Mouse (Mus musculus) lung, embryonic 14.5 days (tissue): Measurements from ENCODE around the gene Unc13d. TPM values are rescaled to one million over a fixed set of nuclear protein-coding genes. Genes with fewer than 3 reads are reported as not detected.

ENCODE experiments used
- ATAC-seq: fragments of 200-750 bp; cut with Nextera tagmentation; 2 replicates; pipeline ENCODE4 v1.8.0; 2017; ENCODE audit warnings: mild to moderate bottlenecking, moderate TSS enrichment, moderate library complexity; ENCODE audit not compliant: insufficient read depth
- DNase-seq: peaks from one replicate; pipeline ENCODE4 v3.0.0-alpha.2; 2015
- H3K27ac ChIP-seq: fragments of 300-500 bp; sonication (generic); 2 replicates; pipeline ENCODE4 v1.5.1; 2014; ENCODE audit warnings: low read depth, mild to moderate bottlenecking, moderate library complexity
- H3K27me3 ChIP-seq: fragments of 300-500 bp; sonication (generic); 2 replicates; pipeline ENCODE4 v1.6.1; 2014; ENCODE audit warnings: low read length, control low read depth; ENCODE audit not compliant: insufficient read depth
- H3K36me3 ChIP-seq: fragments of 300-500 bp; sonication (generic); 2 replicates; pipeline ENCODE4 v1.6.1; 2014; ENCODE audit warnings: control low read depth; ENCODE audit not compliant: insufficient read depth
- H3K4me1 ChIP-seq: fragments of 300-500 bp; sonication (generic); 2 replicates; pipeline ENCODE4 v1.6.1; 2014; ENCODE audit warnings: antibody characterized with exemption, control low read depth; ENCODE audit not compliant: insufficient read depth
- H3K4me2 ChIP-seq: fragments of 300-500 bp; sonication (generic); 2 replicates; pipeline ENCODE4 v1.6.1; 2014; ENCODE audit warnings: mild to moderate bottlenecking
- H3K4me3 ChIP-seq: fragments of 300-500 bp; sonication (generic); 2 replicates; pipeline ENCODE4 v1.5.1; 2014; ENCODE audit warnings: low read depth, low read length
- H3K9ac ChIP-seq: fragments of 300-500 bp; sonication (generic); 2 replicates; pipeline ENCODE4 v1.6.1; 2014
- H3K9me3 ChIP-seq: fragments of 300-500 bp; sonication (generic); 2 replicates; pipeline ENCODE4 v1.6.1; 2016; ENCODE audit warnings: low read depth, low read length, control low read depth
- CTCF ChIP-seq: IDR thresholded peaks from 2 replicates; pipeline ENCODE4 v1.5.1; 2016; ENCODE audit warnings: antibody characterized with exemption, low read depth
- WGBS: fragments of 180-500 bp; shearing (Covaris S2); extraction: QIAGEN DNeasy Blood & Tissue Kit; methylation state at CpG from one replicate; pipeline ENCODE4 v1.1.7; 2014; 5-methylcytosine and 5-hydroxymethylcytosine counted together
- polyA plus RNA-seq: library from polyadenylated mRNA; unstranded; fragments of >200 nt; fragmentation: Nextera tagmentation; extraction: Ambion mirVana; gene quantifications from 2 replicates; pipeline ENCODE4 v1.2.1, GENCODE M21; 2014

The Unc13d gene
- polyA plus RNA-seq, 1 experiment from 2014 or later, result 3.3 TPM

DNA sequence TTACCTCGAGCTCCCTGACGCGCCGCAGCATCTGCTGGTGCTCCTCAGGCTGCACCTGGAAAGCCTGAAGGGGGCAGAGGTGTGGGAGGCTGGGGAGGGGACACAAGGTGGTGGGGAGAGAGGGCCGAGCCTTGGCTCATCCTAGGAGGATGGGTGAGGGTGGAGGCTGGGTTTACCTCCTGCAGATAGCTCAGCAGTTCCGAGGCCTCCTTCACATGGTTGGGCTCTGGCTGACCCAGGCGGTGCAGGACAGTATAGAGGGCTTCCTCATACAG, 1.6 kb downstream of the Unc13d start:
- Histone ChIP-seq H3K9me3 (no peaks in the 10 kb centered on the region), H3K27me3 (no peaks in the 10 kb centered on the region), H3K4me1 (peaks cover 3% of the 10 kb centered on the region; the same call in 1 of the 2 replicates), H3K36me3 (peaks cover 27% of the 10 kb centered on the region), H3K9ac (peak overlapping the region; percentile 26; the same call in 1 of the 2 replicates), H3K4me2 (peak overlapping the region; percentile 61; the same call in 1 of the 2 replicates), H3K27ac (no peak overlapping the region), H3K4me3 (no peak overlapping the region; the same call in 1 of the 2 replicates)
- 52% methylated on average over 7 of the region's 7 CpGs for WGBS
- no peak for DNase-seq
- no peak for TF ChIP-seq CTCF
- ATAC-seq, result no peak

DNA sequence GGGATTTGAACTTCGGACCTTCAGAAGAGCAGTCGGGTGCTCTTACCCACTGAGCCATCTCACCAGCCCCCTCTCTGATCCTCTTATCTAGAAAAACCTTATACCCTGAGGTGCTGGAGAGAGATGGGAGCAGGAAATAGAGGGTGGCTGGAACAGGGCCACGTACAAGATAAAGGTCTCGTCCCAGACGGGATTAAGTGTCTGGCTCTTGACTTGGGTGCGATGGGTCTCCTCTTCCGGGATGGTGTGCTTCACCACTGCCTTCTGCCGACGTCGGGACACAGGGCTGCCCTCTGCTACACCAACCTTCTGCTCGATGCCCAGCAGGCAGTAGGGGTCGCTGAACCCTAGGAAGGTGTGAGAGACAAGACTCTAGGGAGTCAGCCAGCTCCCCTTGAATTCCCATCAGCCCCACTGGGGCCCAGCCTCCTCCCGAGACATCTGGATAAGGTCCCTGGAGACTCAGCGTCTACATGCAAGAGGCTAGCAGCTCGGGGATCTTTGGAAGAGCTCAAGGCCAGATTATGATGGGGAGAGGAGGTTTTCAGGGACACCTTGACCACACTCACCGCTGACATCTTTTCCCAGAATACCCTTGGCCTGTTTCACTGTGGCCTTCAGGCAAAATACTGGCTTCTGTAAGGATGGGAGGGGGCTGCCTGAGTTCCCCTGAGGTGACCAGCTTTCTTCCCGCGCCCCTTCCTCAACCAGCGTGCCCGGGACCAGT, 2.1 kb downstream of the Unc13d start:
- TF ChIP-seq CTCF, result 0 out of 2 replicates have a peak, but pooled peaks have one; percentile 6
- WGBS, result 36% methylated on average over 20 of the region's 20 CpGs

DNA sequence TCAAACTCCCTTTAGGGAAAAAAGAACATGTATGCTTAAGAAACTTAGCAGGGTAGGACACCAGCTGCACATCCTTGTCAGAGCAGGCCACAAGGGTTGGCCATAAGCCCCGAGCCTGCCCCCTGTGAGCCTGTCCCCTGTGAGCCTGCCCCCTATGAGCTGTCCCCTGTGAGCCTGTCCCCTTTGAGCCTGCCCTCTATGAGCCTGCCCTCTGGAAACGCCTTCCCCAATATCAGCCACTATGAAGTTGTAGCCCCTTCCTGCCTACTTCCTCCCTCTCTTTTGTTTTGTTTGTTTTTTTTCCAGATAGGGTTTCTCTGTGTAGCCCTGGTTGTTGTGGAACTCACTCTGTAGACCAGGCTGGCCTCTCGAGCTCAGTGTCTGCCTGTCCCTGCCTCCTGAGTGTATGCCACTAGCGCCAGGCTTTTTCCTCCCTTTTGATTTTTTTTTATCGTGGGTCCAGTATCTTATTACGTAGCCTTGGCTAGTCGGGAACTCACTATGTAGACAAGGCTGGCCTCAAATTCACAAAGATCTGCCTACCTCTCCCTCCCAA, 3.2 kb downstream of the Unc13d start:
- H3K9ac ChIP-seq, result no peak overlapping the region
- DNase-seq (no peak), ATAC-seq (no peak)
- no peak for TF ChIP-seq CTCF
- H3K9me3 ChIP-seq, result no peaks in the 10 kb centered on the region
- H3K4me2 ChIP-seq, result no peak overlapping the region
- H3K4me1 ChIP-seq, result peaks cover 3% of the 10 kb centered on the region; the same call in 1 of the 2 replicates
- no peaks in the 10 kb centered on the region for H3K27me3 ChIP-seq
- 47% methylated on average over 7 of the region's 7 CpGs for WGBS
- no peak overlapping the region; the same call in 1 of the 2 replicates for H3K27ac ChIP-seq
- H3K4me3 ChIP-seq, result no peak overlapping the region
- peaks cover 10% of the 10 kb centered on the region for H3K36me3 ChIP-seq

More for the DNA sequence above, 2.1 kb downstream of the Unc13d start:
- Histone ChIP-seq H3K27me3 (no peaks in the 10 kb centered on the region), H3K4me1 (peaks cover 3% of the 10 kb centered on the region; the same call in 1 of the 2 replicates), H3K4me2 (0 out of 2 replicates have a peak overlapping the region, but pooled peaks have one; percentile 10), H3K9ac (peak overlapping the region; percentile 26; the same call in 1 of the 2 replicates), H3K9me3 (no peaks in the 10 kb centered on the region), H3K36me3 (peaks cover 22% of the 10 kb centered on the region), H3K4me3 (no peak overlapping the region; the same call in 1 of the 2 replicates), H3K27ac (no peak overlapping the region)
- DNase-seq, result peak; percentile 23
- no peak for ATAC-seq

DNA sequence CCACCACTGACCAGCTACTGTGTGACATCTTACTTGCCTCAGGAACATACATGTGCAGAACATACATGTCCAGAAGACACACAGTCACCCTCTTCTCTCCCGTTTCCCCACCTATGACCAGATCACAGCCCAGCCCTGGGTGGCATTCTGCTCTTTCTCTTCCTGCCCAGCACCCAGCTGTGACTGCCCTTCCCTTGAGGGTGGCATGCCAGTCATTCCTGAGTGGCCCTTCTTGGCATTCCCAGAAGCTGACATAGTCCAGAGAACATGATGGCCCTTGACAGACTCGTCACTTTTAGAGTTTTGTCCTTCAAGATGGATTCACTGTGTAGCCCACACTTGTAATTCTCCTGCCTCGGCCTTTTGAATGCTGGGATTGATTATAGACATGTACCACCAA, 5.2 kb downstream of the Unc13d start:
- no peak for TF ChIP-seq CTCF
- no peaks in the 10 kb centered on the region for H3K9me3 ChIP-seq
- H3K9ac ChIP-seq, result no peak overlapping the region
- H3K36me3 ChIP-seq, result no peaks in the 10 kb centered on the region
- no peak overlapping the region for H3K27ac ChIP-seq
- H3K4me1 ChIP-seq, result peaks cover 3% of the 10 kb centered on the region; the same call in 1 of the 2 replicates
- DNase-seq, result no peak
- ATAC-seq, result no peak
- WGBS, result 67% methylated on average over 3 of the region's 3 CpGs
- no peak overlapping the region for H3K4me2 ChIP-seq
- no peaks in the 10 kb centered on the region for H3K27me3 ChIP-seq
- no peak overlapping the region for H3K4me3 ChIP-seq

DNA sequence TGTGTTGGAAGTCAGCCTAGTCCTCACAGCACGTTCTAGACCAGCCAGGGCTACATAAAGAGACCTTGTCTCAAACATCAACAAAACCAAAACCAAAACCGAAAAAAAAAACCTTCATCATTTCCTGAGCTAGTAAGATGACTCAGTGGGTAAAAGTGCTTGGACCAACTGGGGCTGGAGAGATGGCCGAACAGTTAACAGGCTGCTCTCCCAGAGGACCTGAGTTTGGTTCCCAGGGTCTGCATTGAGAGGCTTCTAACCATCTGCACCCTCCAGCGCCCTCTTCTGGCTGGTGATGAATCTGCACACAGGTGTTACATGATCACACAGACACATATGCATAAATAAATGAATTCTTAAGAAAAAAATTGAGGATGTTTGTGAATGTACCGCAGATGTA, 6.3 kb downstream of the Unc13d start:
- H3K4me3 ChIP-seq, result no peak overlapping the region
- no peaks in the 10 kb centered on the region; the same call in 1 of the 2 replicates for H3K4me1 ChIP-seq
- ATAC-seq, result no peak
- H3K9ac ChIP-seq, result no peak overlapping the region
- H3K27me3 ChIP-seq, result no peaks in the 10 kb centered on the region
- DNase-seq, result peak; percentile 21
- 62% methylated on average over 5 of the region's 5 CpGs for WGBS
- no peaks in the 10 kb centered on the region for H3K9me3 ChIP-seq
- H3K36me3 ChIP-seq, result no peaks in the 10 kb centered on the region
- no peak overlapping the region for H3K27ac ChIP-seq
- H3K4me2 ChIP-seq, result no peak overlapping the region
- TF ChIP-seq CTCF, result peak; percentile 42

DNA sequence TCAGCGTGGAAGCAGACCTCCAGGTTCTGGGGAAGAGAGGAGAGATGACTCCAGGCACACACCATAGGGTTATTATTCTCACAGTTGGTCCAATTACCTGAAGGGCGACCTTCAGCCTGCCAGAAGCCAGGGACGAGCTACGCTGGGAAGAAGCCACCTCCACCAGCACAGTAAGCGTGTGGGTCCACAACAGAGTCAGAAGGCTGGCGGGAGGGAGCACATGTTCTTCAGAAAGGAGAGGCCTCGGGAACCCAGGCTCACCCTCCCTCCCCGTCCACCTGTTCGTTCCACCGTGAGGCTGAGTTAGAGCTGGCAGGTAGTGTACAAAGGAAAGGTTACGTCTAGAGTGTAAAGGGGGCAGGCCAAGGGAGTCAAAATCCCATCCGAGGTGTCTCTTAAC, 12.4 kb downstream of the Unc13d start:
- no peak for TF ChIP-seq CTCF
- DNase-seq, result no peak
- WGBS, result 78% methylated on average over 12 of the region's 12 CpGs
- no peaks in the 10 kb centered on the region for H3K9me3 ChIP-seq
- no peak overlapping the region for H3K9ac ChIP-seq
- H3K36me3 ChIP-seq, result peaks cover 29% of the 10 kb centered on the region
- no peak overlapping the region for H3K4me2 ChIP-seq
- no peak for ATAC-seq
- H3K4me3 ChIP-seq, result no peak overlapping the region
- no peaks in the 10 kb centered on the region for H3K27me3 ChIP-seq
- no peaks in the 10 kb centered on the region for H3K4me1 ChIP-seq
- H3K27ac ChIP-seq, result no peak overlapping the region

DNA sequence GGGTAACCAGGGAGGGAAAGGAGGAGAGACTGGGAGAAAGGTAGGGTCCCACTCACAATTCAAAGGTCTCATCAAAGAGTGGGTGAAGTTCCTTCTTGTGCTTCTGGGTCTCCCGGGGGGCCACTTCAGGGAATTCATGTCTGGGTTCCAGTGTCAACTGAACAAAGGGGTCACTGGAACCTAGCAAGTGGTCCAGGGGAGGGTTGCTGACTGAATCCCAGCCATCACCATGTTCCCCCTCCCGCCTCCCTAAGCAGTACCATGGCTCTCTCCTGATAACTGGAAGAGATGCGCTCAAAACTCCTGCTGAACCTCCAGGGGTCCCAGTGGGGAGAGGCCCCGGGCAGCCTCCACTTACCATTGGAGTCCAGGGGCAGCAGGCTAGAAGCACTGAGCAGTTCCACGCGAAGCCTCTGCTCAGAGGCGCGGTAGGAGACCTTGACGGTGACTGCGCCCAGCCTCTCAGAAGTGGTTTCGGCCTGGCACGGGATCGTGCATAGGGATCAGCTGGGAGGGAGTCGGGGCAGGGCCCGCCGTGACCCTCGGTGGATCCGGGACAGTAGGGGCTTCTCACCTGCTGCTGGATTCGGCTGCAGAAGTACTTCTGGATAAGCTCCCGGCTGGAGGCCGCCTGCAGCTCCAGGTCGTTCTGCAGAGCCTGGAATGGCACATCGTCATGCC, 13.4 kb downstream of the Unc13d start:
- Histone ChIP-seq H3K9me3 (no peaks in the 10 kb centered on the region), H3K4me3 (no peak overlapping the region), H3K27me3 (no peaks in the 10 kb centered on the region), H3K27ac (no peak overlapping the region), H3K36me3 (peaks cover 39% of the 10 kb centered on the region), H3K4me2 (no peak overlapping the region), H3K4me1 (no peaks in the 10 kb centered on the region), H3K9ac (no peak overlapping the region; the same call in 1 of the 2 replicates)
- ATAC-seq, result no peak
- TF ChIP-seq CTCF, result no peak
- DNase-seq, result no peak
- WGBS, result 53% methylated on average over 23 of the region's 23 CpGs
